Mouse (Mus musculus): Measurements from ENCODE around the gene Nhsl1. TPM values are rescaled to one million over a fixed set of nuclear protein-coding genes. Genes with fewer than 3 reads are reported as not detected.

The Nhsl1 gene
- polyA plus RNA-seq, 1 experiment = 3.0 TPM

DNA sequence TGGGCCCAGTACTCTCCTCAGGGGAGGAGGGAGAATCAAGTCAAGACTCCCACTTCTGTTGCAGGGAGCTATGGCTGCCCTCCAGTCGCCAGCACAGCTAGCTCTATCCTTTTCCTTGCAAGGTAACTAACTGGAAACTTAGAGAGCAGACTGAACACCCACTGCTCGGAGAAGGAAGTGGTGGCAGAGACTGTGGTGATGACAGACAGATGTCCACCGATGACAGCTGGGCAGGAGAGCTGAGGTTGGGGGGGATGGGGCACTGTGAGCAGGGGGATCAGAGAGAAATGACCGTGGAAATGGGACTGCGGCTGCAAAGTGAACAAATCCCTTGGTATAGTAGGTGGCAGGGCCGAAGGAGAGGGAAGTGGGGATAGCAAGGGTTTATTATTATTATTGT, 73.5 kb downstream of the Nhsl1 start:
- no peak overlapping the region for H3ac ChIP-seq (ENCODE audit: control insufficient read depth, insufficient read length, low read depth)
- no peak for TF ChIP-seq CEBPB (IDR thresholded peaks at IDR 0.05; ENCODE audit: low read depth)
- no peak for TF ChIP-seq MYOD1 (IDR thresholded peaks at IDR 0.05; ENCODE audit: control insufficient read depth, insufficient read length, low read depth)
- no peak for TF ChIP-seq FOSL1 (IDR thresholded peaks at IDR 0.05; ENCODE audit: insufficient read depth, low read length, poor library complexity, severe bottlenecking)
- TF ChIP-seq USF1 (IDR thresholded peaks at IDR 0.05; ENCODE audit: low read depth) = no peak
- no peak for TF ChIP-seq MAX (IDR thresholded peaks at IDR 0.05)
- no peak for TF ChIP-seq MYOG (IDR thresholded peaks at IDR 0.05; ENCODE audit: control insufficient read depth, extremely low read depth, insufficient read length)
- TF ChIP-seq CTCF (IDR thresholded peaks at IDR 0.05; ENCODE audit: control insufficient read depth, insufficient read depth, insufficient read length) = no peak
- no peaks in the 10 kb centered on the region for H3K79me3 ChIP-seq (ENCODE audit: low read depth)
- H3K27me3 ChIP-seq (ENCODE audit: control insufficient read depth, insufficient read depth, insufficient read length) = no peaks in the 10 kb centered on the region
- H3K79me2 ChIP-seq (ENCODE audit: control insufficient read depth, insufficient read depth) = no peaks in the 10 kb centered on the region
- no peaks in the 10 kb centered on the region for H3K36me3 ChIP-seq (ENCODE audit: control insufficient read depth, insufficient read depth)
- H3K4me3 ChIP-seq (ENCODE audit: insufficient read depth, poor library complexity, severe bottlenecking) = no peak overlapping the region

DNA sequence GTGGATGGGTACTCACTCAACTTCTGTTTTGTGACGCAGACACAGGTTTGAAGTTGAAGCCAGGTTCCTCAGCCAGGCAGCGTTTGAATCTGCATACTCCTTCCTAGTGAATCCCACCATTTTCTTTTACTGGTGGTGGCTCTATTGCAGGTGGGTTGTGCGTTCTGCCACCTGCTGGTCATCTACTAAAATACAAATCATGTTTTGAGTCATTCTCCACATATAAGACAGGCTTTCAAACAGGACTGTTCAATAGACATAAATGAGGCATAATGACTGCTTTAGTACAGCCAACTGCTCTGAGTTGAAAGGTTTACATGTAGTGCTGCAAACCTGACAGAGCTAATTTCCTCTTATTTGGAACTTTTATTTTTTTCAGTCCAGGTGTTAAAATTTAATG, 75.0 kb downstream of the Nhsl1 start:
- TF ChIP-seq MYOD1 (IDR thresholded peaks at IDR 0.05; ENCODE audit: control insufficient read depth, insufficient read length, low read depth) (no peak), CTCF (IDR thresholded peaks at IDR 0.05; ENCODE audit: control insufficient read depth, insufficient read depth, insufficient read length) (no peak), USF1 (IDR thresholded peaks at IDR 0.05; ENCODE audit: low read depth) (no peak), FOSL1 (IDR thresholded peaks at IDR 0.05; ENCODE audit: insufficient read depth, low read length, poor library complexity, severe bottlenecking) (no peak), MAX (IDR thresholded peaks at IDR 0.05) (no peak), CEBPB (IDR thresholded peaks at IDR 0.05; ENCODE audit: low read depth) (no peak), MYOG (IDR thresholded peaks at IDR 0.05; ENCODE audit: control insufficient read depth, extremely low read depth, insufficient read length) (no peak)
- Histone ChIP-seq H3K4me3 (ENCODE audit: insufficient read depth, poor library complexity, severe bottlenecking) (no peak overlapping the region), H3K79me2 (ENCODE audit: control insufficient read depth, insufficient read depth) (no peaks in the 10 kb centered on the region)

DNA sequence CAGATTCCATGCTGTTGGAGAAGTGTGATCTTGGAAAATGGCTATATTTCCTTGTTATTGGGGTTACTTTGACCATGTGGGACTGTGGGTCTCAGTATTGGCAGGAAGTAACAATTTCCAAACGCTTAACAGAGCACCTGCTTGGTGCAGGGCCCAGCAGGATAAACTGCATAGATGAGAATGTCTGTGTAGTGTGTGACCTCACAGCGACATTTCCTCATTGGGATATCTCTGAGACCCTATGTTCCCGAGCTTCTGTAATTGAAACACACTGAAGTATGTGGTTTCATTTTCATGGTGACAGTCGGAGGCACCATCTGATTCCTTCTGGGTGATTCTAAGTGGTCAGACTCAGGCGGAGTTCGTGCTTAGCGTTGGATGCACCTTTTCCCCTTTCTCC, 75.5 kb downstream of the Nhsl1 start:
- TF ChIP-seq CTCF (IDR thresholded peaks at IDR 0.05; ENCODE audit: control insufficient read depth, insufficient read depth, insufficient read length) = no peak
- TF ChIP-seq MYOD1 (IDR thresholded peaks at IDR 0.05; ENCODE audit: control insufficient read depth, insufficient read length, low read depth) = no peak
- no peak for TF ChIP-seq CEBPB (IDR thresholded peaks at IDR 0.05; ENCODE audit: low read depth)
- no peak for TF ChIP-seq USF1 (IDR thresholded peaks at IDR 0.05; ENCODE audit: low read depth)
- no peak for TF ChIP-seq MYOG (IDR thresholded peaks at IDR 0.05; ENCODE audit: control insufficient read depth, extremely low read depth, insufficient read length)
- no peak for TF ChIP-seq MAX (IDR thresholded peaks at IDR 0.05)
- TF ChIP-seq FOSL1 (IDR thresholded peaks at IDR 0.05; ENCODE audit: insufficient read depth, low read length, poor library complexity, severe bottlenecking) = no peak
- Histone ChIP-seq H3K79me2 (ENCODE audit: control insufficient read depth, insufficient read depth) (no peaks in the 10 kb centered on the region), H3ac (ENCODE audit: control insufficient read depth, insufficient read length, low read depth) (no peak overlapping the region), H3K36me3 (ENCODE audit: control insufficient read depth, insufficient read depth) (no peaks in the 10 kb centered on the region), H3K27me3 (ENCODE audit: control insufficient read depth, insufficient read depth, insufficient read length) (no peaks in the 10 kb centered on the region), H3K79me3 (ENCODE audit: low read depth) (no peaks in the 10 kb centered on the region), H3K4me3 (ENCODE audit: insufficient read depth, poor library complexity, severe bottlenecking) (no peak overlapping the region)

More for the DNA sequence above, 75.0 kb downstream of the Nhsl1 start:
- Histone ChIP-seq H3K36me3 (ENCODE audit: control insufficient read depth, insufficient read depth) (no peaks in the 10 kb centered on the region), H3ac (ENCODE audit: control insufficient read depth, insufficient read length, low read depth) (no peak overlapping the region), H3K79me3 (ENCODE audit: low read depth) (no peaks in the 10 kb centered on the region), H3K27me3 (ENCODE audit: control insufficient read depth, insufficient read depth, insufficient read length) (no peaks in the 10 kb centered on the region)

- Histone ChIP-seq H3K79me2 (ENCODE audit: control insufficient read depth, insufficient read depth) (no peaks in the 10 kb centered on the region), H3ac (ENCODE audit: control insufficient read depth, insufficient read length, low read depth) (no peak overlapping the region), H3K27me3 (ENCODE audit: control insufficient read depth, insufficient read depth, insufficient read length) (no peaks in the 10 kb centered on the region), H3K36me3 (ENCODE audit: control insufficient read depth, insufficient read depth) (no peaks in the 10 kb centered on the region), H3K4me3 (ENCODE audit: insufficient read depth, poor library complexity, severe bottlenecking) (no peak overlapping the region), H3K79me3 (ENCODE audit: low read depth) (no peaks in the 10 kb centered on the region)
- TF ChIP-seq MYOD1 (IDR thresholded peaks at IDR 0.05; ENCODE audit: control insufficient read depth, insufficient read length, low read depth) = no peak
- no peak for TF ChIP-seq CEBPB (IDR thresholded peaks at IDR 0.05; ENCODE audit: low read depth)
- TF ChIP-seq CTCF (IDR thresholded peaks at IDR 0.05; ENCODE audit: control insufficient read depth, insufficient read depth, insufficient read length) = no peak
- TF ChIP-seq MAX (IDR thresholded peaks at IDR 0.05) = no peak
- TF ChIP-seq FOSL1 (IDR thresholded peaks at IDR 0.05; ENCODE audit: insufficient read depth, low read length, poor library complexity, severe bottlenecking) = no peak
- TF ChIP-seq MYOG (IDR thresholded peaks at IDR 0.05; ENCODE audit: control insufficient read depth, extremely low read depth, insufficient read length) = no peak
- no peak for TF ChIP-seq USF1 (IDR thresholded peaks at IDR 0.05; ENCODE audit: low read depth)
Measured at GRCm38 (mm10) chr10:18400089-18400644, 81.4 kb downstream of the Nhsl1 start.

DNA sequence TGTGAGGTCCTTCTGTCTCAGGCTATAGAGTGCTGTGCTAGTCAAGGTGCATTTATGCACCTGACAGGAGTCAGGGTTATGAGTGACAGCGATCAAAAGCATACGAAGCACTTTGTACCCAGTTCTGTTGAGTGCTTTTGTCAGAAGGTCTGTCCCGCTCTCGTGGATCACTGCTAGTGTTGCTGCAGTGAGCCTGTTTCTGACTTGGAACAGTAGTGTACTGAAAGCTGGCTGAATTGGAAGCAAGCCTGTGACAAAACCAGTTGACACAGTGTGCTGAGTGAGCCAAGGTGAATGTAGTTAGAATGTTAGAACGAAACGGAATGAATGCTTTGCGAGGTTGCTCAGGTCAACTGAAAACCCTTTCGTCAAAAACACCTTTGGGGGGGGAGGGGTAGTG, 82.2 kb downstream of the Nhsl1 start:
- no peaks in the 10 kb centered on the region for H3K27me3 ChIP-seq (ENCODE audit: control insufficient read depth, insufficient read depth, insufficient read length)
- TF ChIP-seq MAX (IDR thresholded peaks at IDR 0.05) = no peak
- TF ChIP-seq USF1 (IDR thresholded peaks at IDR 0.05; ENCODE audit: low read depth) = no peak
- no peak for TF ChIP-seq CTCF (IDR thresholded peaks at IDR 0.05; ENCODE audit: control insufficient read depth, insufficient read depth, insufficient read length)
- TF ChIP-seq FOSL1 (IDR thresholded peaks at IDR 0.05; ENCODE audit: insufficient read depth, low read length, poor library complexity, severe bottlenecking) = no peak
- no peak for TF ChIP-seq MYOD1 (IDR thresholded peaks at IDR 0.05; ENCODE audit: control insufficient read depth, insufficient read length, low read depth)
- no peak for TF ChIP-seq MYOG (IDR thresholded peaks at IDR 0.05; ENCODE audit: control insufficient read depth, extremely low read depth, insufficient read length)
- TF ChIP-seq CEBPB (IDR thresholded peaks at IDR 0.05; ENCODE audit: low read depth) = no peak
- no peaks in the 10 kb centered on the region for H3K79me2 ChIP-seq (ENCODE audit: control insufficient read depth, insufficient read depth)
- H3K4me3 ChIP-seq (ENCODE audit: insufficient read depth, poor library complexity, severe bottlenecking) = no peak overlapping the region
- no peaks in the 10 kb centered on the region for H3K79me3 ChIP-seq (ENCODE audit: low read depth)
- H3ac ChIP-seq (ENCODE audit: control insufficient read depth, insufficient read length, low read depth) = no peak overlapping the region
- H3K36me3 ChIP-seq (ENCODE audit: control insufficient read depth, insufficient read depth) = no peaks in the 10 kb centered on the region

All from C2C12 (cell line).